Mouse (Mus musculus) lung, adult 2 months (tissue): ENCODE measurements at regions not wholly inside any gene's neighbourhood (a gene's known extent, or its start where the extent isn't known, plus 50 kb on each side); places are given as distances from the start of the nearest gene placed in this dataset.
"Not testable (repeated sequence)": the region's sequence is repeated elsewhere in the genome, so short reads cannot be mapped to it uniquely, and the experiment has no call there.

ENCODE experiments used
- DNase-seq: peaks from one replicate; pipeline ENCODE4 v3.0.0; 2022
- H3K4me1 ChIP-seq: fragments of 200-500 bp; 2 replicates; pipeline ENCODE4 v1.6.1; 2011; ENCODE audit warnings: low read length; ENCODE audit not compliant: control insufficient read depth, insufficient read depth
- H3K4me3 ChIP-seq: fragments of 200-500 bp; replicated peaks from 2 replicates; pipeline ENCODE3; 2011; ENCODE audit warnings: low read depth, mild to moderate bottlenecking, control low read depth, low read length; ENCODE audit errors: extremely low read depth
- CTCF ChIP-seq: fragments of 200-500 bp; IDR thresholded peaks from 2 replicates; pipeline ENCODE4 v1.5.1; 2011; ENCODE audit warnings: mild to moderate bottlenecking, low read length, control low read depth; ENCODE audit not compliant: insufficient read depth
- POLR2A ChIP-seq: fragments of 200-500 bp; IDR thresholded peaks from 2 replicates; pipeline ENCODE4 v1.6.1; 2011; ENCODE audit warnings: low read depth, mild to moderate bottlenecking, control low read depth, low read length, borderline replicate concordance; ENCODE audit errors: extremely low read depth
- WGBS: fragments of 180-500 bp; shearing (Covaris S2); methylation state at CpG from one replicate; pipeline ENCODE4 v1.1.7; 2018; 5-methylcytosine and 5-hydroxymethylcytosine counted together

DNA sequence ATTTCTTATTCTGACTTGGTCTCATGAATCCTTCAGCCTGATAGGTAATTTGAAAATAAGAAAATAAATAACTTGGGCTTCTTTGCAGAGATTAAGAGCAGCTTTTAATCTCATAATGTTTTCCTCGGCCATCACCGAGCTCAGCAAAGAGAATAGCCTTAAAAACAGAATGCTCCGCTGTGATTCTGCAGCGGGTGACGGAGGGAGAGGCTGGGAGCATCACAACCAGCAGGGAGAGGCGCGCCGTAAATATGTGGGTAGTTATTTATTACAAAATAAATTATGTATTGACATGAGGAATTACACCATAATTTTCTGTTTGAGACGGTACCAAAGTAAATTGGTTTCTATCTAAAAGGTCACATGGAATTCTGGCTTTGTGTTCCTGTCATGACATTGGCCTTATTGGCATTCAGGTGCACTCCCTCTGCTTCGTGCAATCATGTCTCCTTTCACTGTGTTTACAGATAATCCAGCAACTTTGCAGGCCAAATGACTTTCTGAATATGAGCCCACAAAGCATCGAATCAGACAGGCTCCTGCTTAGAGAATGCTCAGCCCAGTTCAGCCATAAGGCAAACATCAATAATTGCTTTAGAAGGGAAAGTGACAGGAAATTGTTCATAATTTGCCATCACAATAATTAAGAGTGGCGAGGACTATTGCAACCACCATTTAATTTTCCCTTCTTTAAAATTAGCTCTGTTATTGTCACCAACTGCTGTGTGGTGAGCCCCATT lies 494.4 kb downstream of the Hace1 start:
- no peak for DNase-seq
- no peak for TF ChIP-seq POLR2A
- TF ChIP-seq CTCF, result no peak
- WGBS, result 76% methylated on average over 12 of the region's 12 CpGs
- Histone ChIP-seq H3K4me3 (no peak overlapping the region), H3K4me1 (no peaks in the 10 kb centered on the region)

DNA sequence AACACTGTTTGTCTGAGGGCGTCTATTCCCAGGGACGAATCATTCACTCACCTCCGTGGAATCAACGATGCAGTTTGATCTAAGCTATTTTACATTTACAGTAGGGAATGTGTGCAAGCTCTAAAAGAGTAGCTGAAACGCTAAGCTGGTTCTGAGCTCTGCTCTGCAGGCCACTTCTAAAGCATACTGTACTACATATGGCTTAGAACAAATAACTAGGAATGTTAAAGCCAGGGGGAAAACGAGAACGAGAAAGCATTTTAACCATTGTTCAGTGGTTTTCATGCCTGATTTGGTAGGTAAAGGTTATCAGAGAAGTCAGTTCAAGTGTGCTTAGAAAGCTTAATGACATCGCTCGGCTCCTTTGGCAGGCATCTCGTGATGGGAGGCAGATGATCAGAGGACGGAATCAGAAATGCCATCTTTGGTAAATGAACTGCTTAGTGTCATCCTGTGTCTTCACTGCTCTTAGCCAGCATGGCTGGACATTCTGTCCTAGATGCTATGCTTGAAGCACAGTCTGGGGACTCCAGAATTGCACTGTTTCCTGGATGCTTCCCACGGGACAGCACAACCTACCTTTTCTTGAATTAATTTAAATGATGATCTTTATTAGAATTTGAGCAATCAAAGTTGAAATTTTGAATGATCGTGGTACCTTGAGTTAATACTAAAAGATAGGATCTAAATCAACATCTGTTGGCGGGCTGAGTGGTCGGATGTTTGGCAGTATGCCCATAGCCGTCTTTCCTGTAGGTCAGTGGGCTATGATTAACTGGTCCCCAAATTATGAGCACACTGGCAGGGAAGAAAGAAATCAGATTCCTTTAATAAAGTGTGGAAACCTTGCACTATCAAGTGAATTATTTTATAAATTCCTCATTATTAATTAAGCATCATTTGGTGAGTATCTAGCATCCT lies 495.2 kb downstream of the Hace1 start:
- H3K4me1 ChIP-seq, result no peaks in the 10 kb centered on the region
- TF ChIP-seq CTCF (no peak), POLR2A (no peak)
- no peak for DNase-seq
- no peak overlapping the region for H3K4me3 ChIP-seq
- WGBS, result 51% methylated on average over 16 of the region's 16 CpGs

DNA sequence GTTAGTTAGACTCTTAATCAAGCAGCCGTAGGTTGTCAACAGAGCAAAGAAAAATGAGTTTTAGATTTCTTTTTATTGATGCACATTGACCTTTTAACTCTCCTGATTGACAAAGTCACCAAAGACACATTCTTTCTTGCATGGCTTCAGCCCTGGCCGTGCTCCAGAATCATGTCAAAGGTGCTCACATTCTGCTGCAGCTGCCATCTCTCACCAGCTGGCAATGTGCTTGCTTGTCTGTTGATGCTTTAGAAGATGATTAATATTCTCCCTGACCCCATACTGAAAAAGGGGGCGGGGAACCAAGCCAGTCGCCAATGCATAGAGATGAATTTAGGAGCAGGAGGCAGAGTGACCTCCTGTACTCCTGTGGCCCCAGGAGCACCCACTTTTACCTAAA lies 510.1 kb downstream of the Hace1 start:
- WGBS, result 30% methylated on average over 4 of the region's 4 CpGs
- no peak for DNase-seq
- TF ChIP-seq CTCF (no peak), POLR2A (no peak)
- H3K4me1 ChIP-seq, result no peaks in the 10 kb centered on the region
- H3K4me3 ChIP-seq, result no peak overlapping the region

DNA sequence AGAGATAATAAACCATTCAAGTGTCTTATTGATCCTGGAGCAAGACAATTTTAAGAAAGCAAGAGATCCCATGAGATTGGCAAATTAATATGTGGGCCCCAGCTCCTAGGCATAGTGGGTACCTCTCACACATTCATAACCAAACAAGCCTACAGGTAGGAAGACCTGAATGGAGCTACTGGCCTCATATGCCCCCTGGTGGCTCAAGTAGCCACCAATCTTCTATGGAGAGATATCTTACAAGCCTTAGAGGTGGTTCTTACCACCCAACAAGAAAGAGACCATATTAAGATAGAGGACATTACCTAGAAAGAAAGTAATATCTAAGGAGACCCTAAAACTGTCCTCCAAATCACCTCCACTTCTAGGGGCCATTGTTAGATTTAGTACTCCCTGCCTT lies 523.2 kb downstream of the Hace1 start:
- no peak for TF ChIP-seq POLR2A
- no peak for TF ChIP-seq CTCF
- no peak overlapping the region for H3K4me3 ChIP-seq
- H3K4me1 ChIP-seq, result no peaks in the 10 kb centered on the region
- DNase-seq, result no peak

DNA sequence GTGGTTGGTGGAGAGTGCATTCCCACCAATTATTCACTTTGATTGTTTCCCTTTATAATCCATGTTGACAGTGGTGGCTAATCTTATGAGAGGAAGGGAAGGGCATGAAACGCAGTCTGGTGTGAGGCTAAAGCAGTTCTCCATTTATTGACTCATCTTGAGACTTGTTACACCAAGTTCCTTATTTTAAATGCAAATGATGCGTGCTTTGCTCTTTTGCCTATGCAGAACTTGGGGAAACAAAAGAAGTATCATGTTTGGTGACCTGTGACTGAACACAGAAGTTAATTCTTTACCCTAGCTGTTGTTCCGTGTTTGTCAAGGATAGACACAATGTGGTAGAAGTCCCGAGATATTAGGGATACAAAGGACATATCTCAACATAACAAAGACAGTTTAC lies 531.2 kb downstream of the Hace1 start:
- 72% methylated on average over 4 of the region's 4 CpGs for WGBS

DNA sequence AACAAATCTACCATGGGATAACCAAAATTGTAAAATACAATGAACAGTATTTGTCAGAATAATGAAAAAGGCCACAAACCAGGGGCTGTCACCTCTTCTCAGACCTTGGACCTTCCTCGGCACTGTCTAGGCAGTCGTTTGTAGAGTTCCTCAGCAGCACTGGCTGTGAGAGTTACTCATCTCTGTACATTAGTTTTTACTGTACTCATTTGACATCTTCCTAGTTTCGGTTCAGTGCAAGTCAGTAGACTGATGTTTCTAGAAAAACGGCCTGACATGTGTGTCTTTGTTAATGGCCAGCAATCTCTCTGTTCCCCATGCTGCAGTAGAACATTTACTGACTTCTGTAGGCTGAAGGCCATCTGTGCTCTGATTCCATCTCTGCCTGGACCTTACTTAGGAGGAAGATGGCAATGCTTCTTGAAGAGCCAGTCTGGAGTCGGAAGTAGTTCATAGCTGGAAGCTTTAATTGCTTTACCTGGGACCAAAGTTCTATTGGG lies 537.1 kb downstream of the Hace1 start:
- Histone ChIP-seq H3K4me3 (no peak overlapping the region), H3K4me1 (no peaks in the 10 kb centered on the region)
- TF ChIP-seq POLR2A, result no peak
- DNase-seq, result no peak
- WGBS, result 86% methylated on average over 5 of the region's 5 CpGs

More for the DNA sequence above, 531.2 kb downstream of the Hace1 start:
- Histone ChIP-seq H3K4me3 (no peak overlapping the region), H3K4me1 (no peaks in the 10 kb centered on the region)
- no peak for TF ChIP-seq POLR2A
- no peak for TF ChIP-seq CTCF
- DNase-seq, result no peak

DNA sequence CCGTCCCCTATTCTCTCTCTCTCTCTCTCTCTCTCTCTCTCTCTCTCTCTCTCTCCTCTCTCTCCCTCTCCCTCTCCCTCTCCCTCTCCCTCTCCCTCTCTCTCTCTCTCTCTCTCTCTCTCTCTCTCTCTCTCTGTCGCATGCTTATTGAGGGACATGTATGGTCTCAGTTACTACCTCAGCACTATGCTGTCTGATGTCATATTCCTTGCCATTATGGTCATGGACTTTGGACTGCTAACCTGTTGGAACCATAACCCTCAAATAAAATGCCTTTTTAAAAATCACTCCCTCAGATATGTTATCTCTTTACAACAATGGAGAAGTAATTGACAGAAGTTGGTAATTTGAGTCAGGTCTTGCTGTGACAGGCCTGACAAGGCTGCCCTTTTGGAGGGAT lies 544.8 kb downstream of the Hace1 start:
- H3K4me1 ChIP-seq, DNase-seq, H3K4me3 ChIP-seq: not testable (repeated sequence)
- WGBS, result 89% methylated on average over 2 of the region's 2 CpGs

DNA sequence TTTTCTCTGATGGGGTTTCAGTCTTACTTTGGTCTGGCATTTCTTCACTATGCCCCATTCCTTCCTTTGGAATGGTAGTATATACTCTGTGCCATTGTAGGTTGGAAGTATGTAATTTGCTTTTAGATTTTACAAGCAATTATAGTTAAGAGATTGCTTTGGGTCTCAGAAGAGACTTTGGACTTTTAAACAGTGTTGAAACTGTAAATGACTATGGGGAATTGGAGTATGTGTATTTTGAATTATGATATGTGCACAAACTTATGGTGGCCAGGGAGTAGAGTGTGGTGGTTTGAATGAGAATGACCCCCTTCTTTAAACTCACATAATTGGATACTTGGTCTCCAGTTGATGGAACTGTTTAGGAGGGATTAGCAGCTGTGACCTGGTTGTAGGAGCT lies 546.2 kb downstream of the Hace1 start:
- Histone ChIP-seq H3K4me3 (no peak overlapping the region), H3K4me1 (no peaks in the 10 kb centered on the region)
- TF ChIP-seq POLR2A (no peak), CTCF (no peak)
- DNase-seq, result no peak

DNA sequence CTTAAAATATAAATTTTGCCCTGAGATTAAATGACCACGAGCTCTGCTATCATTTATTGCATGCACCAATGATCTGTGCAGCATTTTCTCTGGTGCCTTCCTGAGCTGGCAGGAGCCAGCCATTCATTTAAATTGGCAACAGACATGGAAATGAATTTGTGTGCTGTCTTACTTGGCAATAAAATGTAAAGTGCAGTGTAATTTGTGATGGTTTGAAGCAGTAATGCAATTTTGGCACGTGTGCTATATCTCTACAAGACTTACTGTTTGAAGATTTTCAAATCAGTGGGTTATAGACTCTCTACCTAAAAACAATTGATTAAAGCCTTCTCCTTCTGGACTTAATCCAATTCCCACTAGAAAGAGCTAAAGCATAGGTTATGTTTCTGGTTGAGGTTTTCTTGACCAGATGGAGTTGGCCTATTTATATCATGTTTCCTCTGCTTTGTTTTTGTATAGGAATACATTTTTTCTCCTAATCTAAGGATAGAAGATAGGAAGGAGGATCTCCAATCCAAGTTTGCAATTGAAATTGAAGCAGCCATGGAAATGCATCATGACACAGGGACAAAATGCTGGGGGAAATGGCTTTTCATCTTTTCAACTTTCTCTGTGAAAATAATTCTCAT lies 557.6 kb downstream of the Hace1 start:
- 56% methylated on average over 2 of the region's 2 CpGs for WGBS
- DNase-seq, result no peak
- H3K4me3 ChIP-seq, result no peak overlapping the region
- no peak for TF ChIP-seq CTCF
- H3K4me1 ChIP-seq, result no peaks in the 10 kb centered on the region
